Mouse (Mus musculus): ENCODE data around the gene Tomm34.
"Not testable (repeated sequence)": the region's sequence is repeated elsewhere in the genome, so short reads cannot be mapped to it uniquely, and the experiment has no call there.

Tomm34 gene

DNA sequence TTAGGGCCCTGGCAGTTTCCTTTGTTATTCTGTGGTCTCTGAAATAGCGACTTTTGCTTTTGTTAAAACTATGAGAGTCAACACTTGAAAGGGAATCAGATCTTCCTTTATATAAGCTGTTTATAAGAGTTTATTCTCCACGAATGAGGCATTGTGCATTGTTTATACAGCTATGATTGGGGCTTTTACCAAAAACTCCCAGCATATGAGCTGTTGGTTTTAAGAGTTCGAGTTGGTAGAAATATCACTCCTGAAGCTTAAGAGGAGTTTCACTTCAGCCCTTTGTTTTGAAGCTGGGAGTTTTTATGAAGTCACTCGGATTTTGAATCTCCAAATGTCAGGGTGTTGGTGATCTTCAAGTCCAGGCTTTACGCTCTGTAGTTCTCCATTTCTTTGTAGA is 6.9 kb upstream of the Tomm34 start:
- in situ Hi-C loops (cut with MboI, MseI) = loop anchor here (25.0 kb wide), 3 partner anchors 684 to 1959 kb away; partner anchors contain the start of genes Ncoa3 (in 1 of the 2) and Ube2c (in 1 of the 2)

DNA sequence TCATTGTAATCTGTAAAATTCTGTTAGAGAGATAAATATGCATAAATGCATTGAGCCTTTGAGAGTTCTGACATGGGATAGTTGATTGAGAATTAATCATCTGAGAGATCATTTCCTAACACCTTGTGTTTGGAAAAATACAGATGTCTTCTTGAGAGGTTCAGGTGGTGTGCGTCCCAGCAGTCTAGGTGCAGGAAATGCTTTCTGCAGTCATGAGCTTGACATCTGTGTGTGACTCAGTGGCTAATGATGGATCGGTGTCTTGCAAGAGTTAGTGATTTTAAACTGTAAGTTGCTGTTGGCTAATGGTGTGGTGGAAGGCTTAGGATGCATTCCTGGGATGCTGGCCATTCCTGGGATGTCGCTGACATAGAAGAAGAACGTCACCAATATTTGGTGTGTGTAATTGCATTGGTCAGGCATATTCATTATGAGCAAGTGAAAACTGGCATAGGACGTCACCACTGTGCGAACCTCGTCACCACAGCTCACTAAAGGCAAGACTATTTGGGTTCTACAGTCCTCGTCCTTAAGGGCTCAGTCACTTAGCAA is 6.0 kb upstream of the Tomm34 start:
- in situ Hi-C loops (cut with MboI, MseI) = loop anchor here (25.0 kb wide), 3 partner anchors 685 to 1960 kb away; partner anchors contain the start of genes Ncoa3 (in 1 of the 2) and Ube2c (in 1 of the 2)

DNA sequence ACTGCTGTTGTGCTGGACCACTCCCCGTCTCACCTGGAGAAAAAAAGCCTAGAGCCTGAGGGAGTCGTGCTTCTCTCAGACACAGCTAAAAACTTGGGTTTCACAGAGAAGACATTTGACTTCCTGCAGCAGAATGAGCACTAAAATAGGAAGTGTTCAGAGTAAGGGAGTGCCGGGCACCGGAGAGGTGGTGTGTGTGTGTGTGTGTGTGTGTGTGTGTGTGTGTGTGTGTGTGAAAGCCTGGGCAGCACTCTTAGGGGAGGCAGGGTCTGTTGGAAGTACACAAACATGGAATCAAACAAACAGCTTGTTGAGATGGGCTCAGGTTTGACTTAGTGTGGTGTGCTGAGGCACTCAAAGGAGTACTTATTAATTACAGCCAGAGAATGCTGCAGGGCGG is 4.1 kb upstream of the Tomm34 start:
- in situ Hi-C loops (cut with MboI, MseI) = loop anchor here (25.0 kb wide), 3 partner anchors 687 to 1962 kb away; partner anchors contain the start of genes Ncoa3 (in 1 of the 2) and Ube2c (in 1 of the 2)

DNA sequence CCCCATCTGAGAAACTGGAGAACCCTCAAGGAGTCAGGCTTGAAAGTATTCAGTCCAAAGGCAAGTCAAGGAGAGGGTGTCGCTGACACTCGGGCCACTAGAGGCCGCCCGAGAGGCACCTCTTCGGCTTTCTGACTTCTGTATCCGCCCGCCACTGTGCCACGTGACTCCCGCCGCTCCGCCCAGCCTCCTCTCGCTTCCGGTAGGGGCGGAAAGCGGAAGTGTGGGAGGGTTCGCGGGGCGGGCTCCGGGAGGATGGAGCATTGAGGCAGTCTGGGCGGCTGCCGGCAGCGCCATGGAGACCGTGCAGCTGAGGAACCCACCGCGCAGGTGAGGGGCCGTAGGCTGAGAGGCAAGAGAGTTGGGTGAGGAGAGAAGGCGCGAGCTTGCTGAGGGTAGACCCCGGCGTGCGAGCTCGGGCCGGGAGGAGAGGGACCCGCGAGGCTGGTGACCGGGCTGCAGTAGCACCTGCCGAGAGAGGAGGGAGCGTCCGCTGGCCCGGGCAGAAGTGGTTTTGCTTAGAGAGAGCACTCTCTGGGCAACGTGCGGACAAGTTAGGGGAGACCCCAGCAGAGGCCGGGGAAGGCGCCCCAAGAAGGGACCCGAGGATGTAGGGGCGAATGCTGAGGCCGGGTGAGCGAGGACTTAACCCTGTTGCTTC is 3.1 kb upstream of the Tomm34 start:
- in situ Hi-C loops (cut with MboI, MseI) = no loop called here

DNA sequence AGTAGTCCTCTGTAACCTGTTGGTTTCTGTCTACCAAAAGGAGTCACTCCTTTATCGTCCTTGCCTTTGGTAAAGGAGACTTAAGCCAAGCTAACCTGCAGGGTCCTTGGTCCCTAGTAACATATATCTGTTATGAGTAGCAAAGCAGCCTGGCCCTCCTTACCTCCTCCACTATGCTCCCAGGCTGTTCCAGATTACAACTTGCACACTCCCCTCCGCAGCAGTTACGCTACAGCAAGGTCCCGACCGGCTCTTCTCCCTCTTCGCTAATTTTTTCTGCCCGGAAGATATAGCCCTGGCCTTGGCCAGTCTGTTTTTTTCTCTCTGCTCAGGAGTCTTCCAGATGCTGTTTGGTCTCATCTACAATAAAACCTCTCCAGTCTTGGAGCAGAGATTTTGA is 2.2 kb upstream of the Tomm34 start:
- in situ Hi-C loops (cut with MboI, MseI) = no loop called here

DNA sequence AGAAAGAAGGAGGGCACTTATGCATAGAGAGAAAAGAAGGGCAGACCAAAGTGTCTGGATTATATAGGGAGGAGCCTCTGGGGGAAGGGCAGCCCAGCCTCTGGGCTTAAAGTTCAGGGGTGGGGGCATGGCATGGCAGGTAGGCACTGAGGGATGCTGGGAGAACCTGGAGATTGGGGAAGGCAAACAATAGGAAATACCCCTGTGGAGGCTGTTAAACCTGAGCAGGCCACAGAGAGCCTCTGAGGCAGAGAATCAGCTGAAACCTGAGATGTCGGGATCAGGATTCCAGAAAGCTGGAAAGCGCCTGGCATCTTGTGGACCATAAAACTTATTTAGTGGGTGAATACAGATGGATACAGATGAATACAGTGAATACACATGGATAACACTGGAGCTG is 1.1 kb upstream of the Tomm34 start:
- in situ Hi-C loops (cut with MboI, MseI) = no loop called here

DNA sequence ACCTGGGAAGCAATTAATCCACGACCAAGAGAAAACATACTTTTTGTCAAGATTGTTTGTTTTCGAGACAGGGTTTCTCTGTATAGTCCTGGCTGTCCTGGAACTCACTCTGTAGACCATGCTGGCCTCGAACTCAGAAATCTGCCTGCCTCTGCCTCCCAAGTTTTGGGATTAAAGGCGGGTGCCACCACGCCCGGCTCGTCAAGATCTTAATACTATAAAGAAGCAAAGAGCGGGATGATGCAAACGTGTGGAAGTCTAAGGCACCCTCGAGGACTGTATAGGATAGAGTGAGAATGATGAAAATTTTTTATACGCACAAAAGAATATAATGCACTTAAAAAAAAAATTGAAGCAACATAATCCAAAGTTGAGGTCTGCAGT is 460 bp upstream of the Tomm34 start:
- in situ Hi-C loops (cut with MboI, MseI) = not testable (repeated sequence)

DNA sequence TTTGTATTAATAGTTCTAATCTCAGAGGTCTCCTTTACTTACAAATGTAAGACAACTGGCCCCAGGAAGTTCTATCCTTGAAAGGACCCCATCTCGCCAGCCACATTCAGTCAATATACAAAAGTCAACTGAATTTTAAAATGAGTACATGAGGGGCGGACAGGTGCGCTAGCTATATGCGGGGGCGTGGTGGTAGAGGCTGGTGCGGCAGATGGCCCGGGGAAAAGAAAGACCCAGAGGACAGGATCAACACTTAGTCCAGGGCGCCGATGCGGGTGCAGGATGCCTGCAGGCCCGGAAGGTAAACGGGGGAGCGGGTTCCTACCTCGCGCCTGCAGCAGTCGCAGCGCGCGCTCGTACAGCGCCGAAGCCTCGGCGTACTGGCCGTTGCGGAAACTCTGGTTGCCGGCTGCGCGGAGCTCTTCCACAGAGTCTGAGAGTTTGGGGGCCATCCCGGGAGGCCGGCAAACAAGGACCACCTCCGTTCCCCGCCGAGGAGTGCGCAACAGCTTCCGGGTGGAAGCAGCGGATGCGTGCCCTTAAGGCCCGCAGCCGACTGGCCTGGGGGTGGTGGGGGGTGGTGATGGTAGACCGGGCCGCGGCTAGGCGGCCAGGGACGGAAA is 716 bp downstream of the Tomm34 start, which contains the start of gene Stk4:
Gene Stk4, plus strand, starts transcription at position 181 of the 623 bp plus-strand sequence.
- in situ Hi-C loops (cut with MboI, MseI) = no loop called here

DNA sequence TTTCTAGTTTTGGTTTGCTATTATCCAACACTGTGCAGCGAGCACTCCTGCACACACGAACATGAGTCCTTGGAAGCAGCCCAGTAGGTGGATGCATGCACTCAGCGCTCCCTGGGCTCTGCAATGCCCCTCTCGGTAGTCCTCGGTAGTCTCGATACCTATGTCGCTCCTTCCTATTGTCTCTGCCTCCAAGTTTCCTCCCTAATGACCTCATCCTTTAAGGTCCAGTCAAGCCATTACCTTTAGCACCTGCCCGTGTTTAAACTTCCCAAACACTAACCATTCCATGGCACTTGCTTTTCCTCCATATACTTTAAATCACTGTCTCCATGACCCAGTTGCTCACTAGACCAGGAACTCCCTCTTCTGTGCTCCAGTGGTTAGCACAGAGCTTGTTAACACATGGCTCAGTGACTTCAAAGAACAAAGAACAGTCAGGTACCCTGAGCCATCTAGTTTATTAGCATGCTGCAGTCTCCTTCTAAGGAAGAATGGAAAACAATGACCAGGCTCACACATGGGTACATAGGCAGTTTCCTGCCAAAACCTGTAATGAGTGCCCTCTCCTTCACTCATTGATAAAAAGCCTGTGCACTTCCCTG is 11.2 kb downstream of the Tomm34 start:
- in situ Hi-C loops (cut with MboI, MseI) = no loop called here

DNA sequence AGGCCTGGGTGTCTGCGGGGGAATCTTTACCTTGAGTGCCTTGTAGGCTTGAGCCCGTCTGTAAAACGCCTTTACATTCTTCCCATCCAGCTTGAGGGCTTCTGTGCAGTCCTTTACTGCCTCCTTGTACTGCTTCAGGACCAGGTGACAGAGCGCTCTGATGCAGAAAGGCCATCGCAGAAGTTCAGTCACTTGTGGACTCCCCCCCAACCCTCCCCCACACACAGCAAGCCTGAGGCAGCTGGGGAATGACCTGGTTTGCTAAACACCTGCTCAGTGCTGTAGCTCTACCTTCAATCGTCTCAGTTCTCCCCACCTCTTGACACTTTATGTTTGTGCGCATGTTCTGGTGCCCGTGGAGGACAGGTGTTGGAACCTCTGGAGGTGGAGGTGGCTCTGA is 16.3 kb downstream of the Tomm34 start:
- in situ Hi-C loops (cut with MboI, MseI) = loop anchor here in 1 of 2 experiments (5.0 kb wide), 1 partner anchor 57 kb away; no protein-coding TSS in a partner anchor

DNA sequence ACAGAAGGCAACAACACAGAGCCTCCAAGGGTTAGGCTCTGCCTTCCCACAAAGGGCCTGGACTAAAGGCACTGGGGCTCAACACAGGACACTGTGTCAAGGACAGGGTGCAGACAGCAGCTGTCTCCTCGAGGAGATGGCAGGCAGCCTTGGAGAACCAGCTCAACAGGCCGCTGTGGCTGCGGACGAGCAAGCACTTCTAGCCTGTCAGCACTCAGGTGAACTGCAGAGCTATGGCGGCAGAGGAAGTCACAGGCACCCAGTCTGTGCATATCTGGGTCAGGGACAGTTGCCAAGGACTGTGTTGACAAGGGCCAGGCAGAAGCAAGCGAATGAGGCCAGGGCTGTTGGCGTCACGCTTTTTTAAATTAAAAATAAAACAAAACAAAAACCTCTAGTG is 17.2 kb downstream of the Tomm34 start:
- in situ Hi-C loops (cut with MboI, MseI) = loop anchor here in 1 of 2 experiments (5.0 kb wide), 1 partner anchor 56 kb away; no protein-coding TSS in a partner anchor

DNA sequence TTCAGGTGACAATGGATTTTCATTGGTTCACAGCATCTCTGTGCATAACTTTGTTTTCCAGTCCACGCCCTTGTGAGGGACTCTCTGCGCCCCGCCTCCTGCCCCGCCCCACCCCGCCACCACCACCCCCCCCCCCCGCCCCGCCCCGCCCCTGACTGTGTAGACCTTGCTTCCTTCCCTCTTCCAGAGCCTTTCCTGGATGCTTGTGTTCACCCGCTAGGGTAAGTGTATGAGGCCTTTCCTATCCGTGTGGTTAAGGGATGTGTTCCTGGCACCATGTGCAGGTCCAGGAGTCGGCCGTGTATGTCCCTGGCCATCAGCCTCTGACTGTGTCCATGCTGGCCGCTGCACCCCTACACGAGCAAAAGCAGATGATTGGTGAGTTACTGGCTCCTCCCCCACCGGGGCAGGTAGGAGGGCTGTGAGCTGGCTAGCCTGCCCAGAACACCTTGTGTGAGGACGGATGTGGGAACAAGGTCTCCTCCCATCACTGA is 23.7 kb downstream of the Tomm34 start:
- in situ Hi-C loops (cut with MboI, MseI) = no loop called here

DNA sequence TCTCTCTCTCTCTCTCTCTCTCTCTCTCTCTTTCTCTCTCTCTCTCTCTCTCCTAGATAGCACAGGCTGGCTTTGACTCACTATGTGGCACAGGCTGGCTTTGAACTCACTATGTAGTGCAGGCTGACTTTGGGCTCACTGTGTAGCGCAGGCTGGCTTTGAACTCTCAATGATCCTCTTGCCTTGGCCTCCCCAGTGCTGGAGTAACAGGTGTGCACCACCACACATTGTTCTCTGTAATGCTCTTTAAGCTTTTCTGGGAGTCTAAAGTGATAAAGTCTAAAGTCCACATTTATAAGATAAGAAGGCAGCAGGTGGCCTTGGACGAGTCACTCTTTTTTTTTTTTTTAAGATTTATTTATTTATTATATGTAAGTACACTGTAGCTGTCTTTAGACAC is 29.4 kb downstream of the Tomm34 start:
- in situ Hi-C loops (cut with MboI, MseI) = no loop called here

DNA sequence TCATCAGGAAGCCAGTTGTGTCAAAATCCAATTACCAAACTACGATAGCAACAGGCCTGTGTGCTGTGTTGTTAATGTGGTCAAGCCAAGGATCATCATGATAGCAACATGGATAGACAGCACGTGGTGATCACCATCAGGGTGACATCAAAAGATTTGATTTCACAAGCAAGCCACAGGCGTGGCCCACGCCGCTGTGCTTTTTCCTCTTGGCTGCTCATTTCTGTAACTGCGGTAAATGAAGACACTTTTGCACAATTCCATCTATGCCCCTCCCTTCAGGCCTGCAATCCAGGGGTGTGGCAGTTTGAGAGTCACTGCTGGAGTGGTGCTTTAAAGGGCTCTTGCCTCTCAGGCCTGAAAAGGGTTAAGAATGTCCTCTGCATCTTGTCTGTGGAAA is 30.0 kb downstream of the Tomm34 start:
- in situ Hi-C loops (cut with MboI, MseI) = no loop called here

DNA sequence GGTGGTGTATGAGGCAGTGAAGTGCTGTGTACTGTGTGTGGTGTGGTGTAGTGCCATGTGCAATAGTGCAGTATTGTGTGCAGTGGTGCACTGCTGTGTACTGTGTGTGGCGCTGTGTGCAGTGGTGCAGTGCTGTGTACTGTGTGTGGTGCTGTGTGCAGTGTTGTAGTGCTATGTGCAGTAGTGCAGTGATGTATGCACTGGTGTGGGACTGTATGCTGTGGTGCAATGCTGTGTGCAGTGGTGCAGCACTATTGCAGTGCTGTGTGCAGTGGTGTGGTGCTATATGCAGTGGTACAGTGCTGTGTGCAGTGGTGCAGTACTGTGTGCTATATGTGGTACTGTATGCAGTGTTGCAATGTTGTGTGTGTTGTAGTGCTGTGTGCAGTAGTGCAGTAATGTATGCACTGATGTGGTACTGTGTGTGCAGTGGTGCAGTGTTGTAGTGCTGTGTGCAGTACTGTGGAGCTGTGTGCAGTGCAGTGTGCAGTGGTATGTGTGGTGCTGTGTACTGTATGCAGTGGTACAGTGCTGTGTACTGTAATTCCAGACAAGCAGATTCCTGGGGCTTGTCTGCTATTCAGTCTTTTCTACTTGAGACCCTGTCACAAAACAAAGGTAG is 32.5 kb downstream of the Tomm34 start:
- in situ Hi-C loops (cut with MboI, MseI) = no loop called here

DNA sequence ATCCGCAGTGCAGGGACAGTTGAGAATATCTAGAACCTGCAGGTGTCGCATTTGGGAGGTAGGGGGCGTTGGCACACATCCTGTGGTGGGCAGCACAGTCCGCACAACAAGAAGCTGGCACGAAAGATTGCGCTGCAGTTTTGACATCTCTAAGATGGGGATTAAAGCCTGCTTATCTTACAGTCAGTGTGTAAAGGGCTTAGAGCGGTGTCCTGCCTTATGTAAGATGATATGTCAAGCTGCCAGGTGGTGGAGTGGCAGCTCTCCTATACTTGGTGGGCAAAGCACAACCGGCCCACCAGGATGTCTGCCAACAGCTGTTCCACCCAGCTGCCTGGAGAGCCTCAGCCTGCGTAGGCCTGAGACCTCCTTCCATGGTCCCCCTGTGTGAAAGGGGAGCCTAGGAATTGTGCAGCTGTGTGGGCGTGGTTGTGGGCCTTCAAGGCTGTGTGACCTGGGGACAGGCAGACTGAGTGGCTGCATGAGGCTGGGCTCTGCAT is 34.4 kb downstream of the Tomm34 start:
- in situ Hi-C loops (cut with MboI, MseI) = no loop called here

DNA sequence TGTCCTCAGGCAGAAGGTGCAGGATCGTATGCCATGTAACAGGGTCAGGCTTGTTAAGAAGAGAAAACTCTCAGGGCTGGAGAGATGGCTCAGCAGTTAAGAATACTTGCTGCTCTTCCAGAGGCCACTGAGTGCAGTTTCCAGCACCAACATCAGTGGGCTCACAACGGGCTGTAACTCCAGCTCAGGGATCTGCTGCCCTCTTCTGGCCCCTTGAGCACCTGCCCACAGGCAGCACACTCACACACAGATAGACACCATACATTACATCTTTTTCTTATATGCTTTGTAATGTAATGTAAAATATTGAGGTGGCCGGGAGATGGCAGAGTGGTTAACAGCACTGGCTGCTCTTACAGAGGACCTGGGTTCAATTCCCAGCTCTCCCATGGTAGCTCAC is 38.0 kb downstream of the Tomm34 start:
- in situ Hi-C loops (cut with MboI, MseI) = no loop called here

DNA sequence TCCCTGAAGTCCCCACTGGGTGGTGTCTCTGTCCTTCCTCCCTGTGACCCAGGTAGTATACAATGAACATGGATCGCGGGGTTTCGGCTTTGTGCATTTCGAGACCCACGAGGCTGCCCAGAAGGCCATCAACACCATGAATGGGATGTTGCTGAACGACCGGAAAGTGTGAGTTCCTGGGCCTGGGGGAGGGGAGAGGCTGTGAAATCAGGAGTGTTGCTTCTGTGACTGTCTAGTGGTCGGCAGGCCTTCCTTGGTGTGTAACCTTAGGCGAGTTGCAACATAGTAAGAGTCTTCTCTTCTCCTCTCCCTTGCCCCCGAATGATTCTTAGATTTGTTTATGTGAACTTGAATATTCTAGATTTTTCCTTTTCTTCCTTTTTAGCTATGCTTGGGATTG is 39.8 kb downstream of the Tomm34 start:
- in situ Hi-C loops (cut with MboI, MseI) = no loop called here

DNA sequence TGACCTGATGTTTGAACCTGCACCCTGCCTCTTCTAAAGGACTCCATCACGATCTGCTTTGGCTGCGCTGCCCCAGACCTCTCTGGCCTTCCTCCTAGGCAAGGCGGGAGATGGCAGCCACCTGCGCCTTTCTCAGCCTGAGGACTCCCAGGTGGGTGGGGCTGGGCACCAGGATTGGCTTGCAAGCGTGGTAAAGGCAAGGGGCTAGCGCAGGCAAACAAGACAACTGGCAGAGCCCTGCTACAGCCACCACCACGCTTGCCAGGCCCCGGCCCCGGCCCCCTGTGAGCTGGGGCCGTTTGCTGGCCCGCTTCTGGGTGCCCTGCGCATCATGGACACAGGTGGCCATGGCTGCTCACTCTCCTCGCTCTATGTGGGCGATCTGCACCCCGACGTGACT is 45.8 kb downstream of the Tomm34 start, which contains the start of gene Pabpc1l:
Gene Pabpc1l, plus strand, starts transcription at position 301 of the 400 bp plus-strand sequence.
- in situ Hi-C loops (cut with MboI, MseI) = no loop called here

DNA sequence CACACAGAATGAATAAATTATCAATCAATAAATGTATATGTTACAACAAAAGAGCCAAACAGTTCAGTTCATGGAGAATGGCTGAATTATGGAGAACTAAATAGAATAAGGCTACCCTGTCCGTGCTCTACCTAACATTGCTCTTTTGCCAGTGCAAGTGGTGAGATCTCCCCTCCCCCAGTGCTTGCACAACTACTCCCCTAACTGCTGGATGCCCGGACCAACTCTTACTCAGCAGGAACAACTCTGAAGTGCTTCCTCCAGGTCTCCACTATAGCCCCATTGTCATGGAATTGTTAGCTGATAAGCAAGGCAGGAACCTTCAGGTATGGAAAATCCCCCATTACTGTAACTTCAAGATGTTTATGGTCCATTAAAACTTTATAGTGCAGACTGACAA is 48.9 kb downstream of the Tomm34 start:
- in situ Hi-C loops (cut with MboI, MseI) = no loop called here

DNA sequence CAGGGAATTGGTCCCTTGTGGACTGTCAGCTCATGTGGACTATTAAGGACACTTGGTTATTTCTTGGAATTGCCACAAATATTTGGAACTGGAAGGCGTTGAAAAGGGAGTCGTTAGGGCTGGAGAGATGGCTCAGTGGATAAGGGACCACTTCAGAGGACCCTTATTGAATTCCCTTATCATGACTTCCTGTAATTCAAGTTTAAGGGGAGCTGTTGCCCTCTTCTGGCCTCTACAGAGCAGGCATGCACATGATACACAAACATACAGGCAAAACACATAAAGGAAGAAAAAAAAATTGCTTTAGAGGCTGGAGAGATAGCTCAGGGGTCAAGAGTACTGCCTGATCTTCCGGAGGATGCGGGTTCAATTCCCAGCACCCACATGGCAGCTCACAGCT is 51.0 kb downstream of the Tomm34 start:
- in situ Hi-C loops (cut with MboI, MseI) = no loop called here

Measured in T-helper 17 cell (primary cell).